Mouse (Mus musculus): Measurements from ENCODE around the gene Sorcs2. TPM values are rescaled to one million over a fixed set of nuclear protein-coding genes. Genes with fewer than 3 reads are reported as not detected.
A peak's percentile ranks its signal among the peaks of the same experiment; 100 is the strongest.
"Not testable (repeated sequence)": the region's sequence is repeated elsewhere in the genome, so short reads cannot be mapped to it uniquely, and the experiment has no call there.

Sorcs2 gene
- polyA plus RNA-seq, 1 experiment from 2014 or later, result 6.5 TPM

- ATAC-seq, result no peak
- no peak overlapping the region for H3K4me3 ChIP-seq
- H3K27me3 ChIP-seq, result no peaks in the 10 kb centered on the region
- H3K36me3 ChIP-seq (ENCODE audit: poor library complexity, severe bottlenecking), result no peaks in the 10 kb centered on the region
- H3K4me2 ChIP-seq, result no peak overlapping the region
- no peaks in the 10 kb centered on the region for H3K4me1 ChIP-seq
- H3K9me3 ChIP-seq (replicated peaks), result no peaks in the 10 kb centered on the region
- no peak overlapping the region for H3K9ac ChIP-seq
- no peak overlapping the region for H3K27ac ChIP-seq
These were observed 24.8 kb upstream of the Sorcs2 start for GRCm38 (mm10) chr5:36422689-36423088.

- no peak overlapping the region for H3K4me2 ChIP-seq
- H3K9me3 ChIP-seq (replicated peaks), result no peaks in the 10 kb centered on the region
- no peak for ATAC-seq
- H3K9ac ChIP-seq, result no peak overlapping the region
- H3K27ac ChIP-seq, result no peak overlapping the region
- H3K4me3 ChIP-seq, result no peak overlapping the region
- WGBS, result 63% methylated on average over 3 of the region's 3 CpGs
- no peaks in the 10 kb centered on the region for H3K27me3 ChIP-seq
- no peaks in the 10 kb centered on the region for H3K4me1 ChIP-seq
- H3K36me3 ChIP-seq (ENCODE audit: poor library complexity, severe bottlenecking), result no peaks in the 10 kb centered on the region
These were observed 21.9 kb upstream of the Sorcs2 start for GRCm38 (mm10) chr5:36419861-36420260.

GRCm38 (mm10) chr5:36414712-36415331 is 16.9 kb upstream of the Sorcs2 start:
- no peak for ATAC-seq
- Histone ChIP-seq H3K4me1 (no peaks in the 10 kb centered on the region), H3K4me2 (no peak overlapping the region), H3K9me3 (replicated peaks) (no peaks in the 10 kb centered on the region), H3K27ac (no peak overlapping the region), H3K4me3 (no peak overlapping the region), H3K27me3 (no peaks in the 10 kb centered on the region), H3K9ac (no peak overlapping the region), H3K36me3 (ENCODE audit: poor library complexity, severe bottlenecking) (no peaks in the 10 kb centered on the region)
- WGBS, result 82% methylated on average over 6 of the region's 6 CpGs

- ATAC-seq, result no peak
- peak overlapping the region; percentile 18; the same call in 1 of the 2 replicates for H3K4me2 ChIP-seq
These were observed 775 bp upstream of the Sorcs2 start for GRCm38 (mm10) chr5:36398463-36399364.

GRCm38 (mm10) chr5:36397384-36397759 is 567 bp downstream of the Sorcs2 start:
- no peak overlapping the region for H3K27ac ChIP-seq
- under 1% methylated on average over 36 of the region's 36 CpGs for WGBS
- peak overlapping the region; percentile 66 for H3K4me3 ChIP-seq
- no peaks in the 10 kb centered on the region for H3K9me3 ChIP-seq (replicated peaks)
- peaks cover 19% of the 10 kb centered on the region for H3K4me1 ChIP-seq
- peaks cover 37% of the 10 kb centered on the region for H3K27me3 ChIP-seq
- H3K36me3 ChIP-seq (ENCODE audit: poor library complexity, severe bottlenecking), result no peaks in the 10 kb centered on the region
- peak; percentile 11; the same call in 1 of the 2 replicates for ATAC-seq
- H3K9ac ChIP-seq, result peak overlapping the region; percentile 84
- H3K4me2 ChIP-seq, result peak overlapping the region; percentile 98

More at GRCm38 (mm10) chr5:36398463-36399364, 775 bp upstream of the Sorcs2 start:
- H3K9ac ChIP-seq, result no peak overlapping the region
- no peak overlapping the region for H3K4me3 ChIP-seq
- H3K9me3 ChIP-seq (replicated peaks), result no peaks in the 10 kb centered on the region
- no peaks in the 10 kb centered on the region for H3K36me3 ChIP-seq (ENCODE audit: poor library complexity, severe bottlenecking)
- peaks cover 19% of the 10 kb centered on the region for H3K4me1 ChIP-seq
- H3K27ac ChIP-seq, result no peak overlapping the region
- peaks cover 42% of the 10 kb centered on the region for H3K27me3 ChIP-seq
- WGBS, result 6% methylated on average over 18 of the region's 18 CpGs

GRCm38 (mm10) chr5:36396491-36397383 is 1.2 kb downstream of the Sorcs2 start:
- Histone ChIP-seq H3K4me1 (peaks cover 19% of the 10 kb centered on the region), H3K4me2 (peak overlapping the region; percentile 98), H3K36me3 (ENCODE audit: poor library complexity, severe bottlenecking) (no peaks in the 10 kb centered on the region), H3K27me3 (peaks cover 37% of the 10 kb centered on the region), H3K9me3 (replicated peaks) (no peaks in the 10 kb centered on the region), H3K27ac (no peak overlapping the region), H3K9ac (peak overlapping the region; percentile 84), H3K4me3 (peak overlapping the region; percentile 66)
- 5% methylated on average over 18 of the region's 18 CpGs for WGBS
- no peak for ATAC-seq

GRCm38 (mm10) chr5:36396011-36396410 is 1.9 kb downstream of the Sorcs2 start:
- peak overlapping the region; percentile 98; the same call in 1 of the 2 replicates for H3K4me2 ChIP-seq
- peak overlapping the region; percentile 66 for H3K4me3 ChIP-seq
- H3K27me3 ChIP-seq, result peaks cover 33% of the 10 kb centered on the region
- H3K9me3 ChIP-seq (replicated peaks), result no peaks in the 10 kb centered on the region
- peaks cover 19% of the 10 kb centered on the region for H3K4me1 ChIP-seq
- ATAC-seq, result no peak
- WGBS, result 72% methylated on average over 3 of the region's 3 CpGs
- H3K9ac ChIP-seq, result no peak overlapping the region
- H3K27ac ChIP-seq, result no peak overlapping the region
- no peaks in the 10 kb centered on the region for H3K36me3 ChIP-seq (ENCODE audit: poor library complexity, severe bottlenecking)

GRCm38 (mm10) chr5:36394840-36395515 is 3.0 kb downstream of the Sorcs2 start:
- no peaks in the 10 kb centered on the region for H3K9me3 ChIP-seq (replicated peaks)
- peaks cover 26% of the 10 kb centered on the region for H3K27me3 ChIP-seq
- no peak overlapping the region for H3K27ac ChIP-seq
- no peaks in the 10 kb centered on the region for H3K36me3 ChIP-seq (ENCODE audit: poor library complexity, severe bottlenecking)
- no peak for ATAC-seq
- peaks cover 19% of the 10 kb centered on the region for H3K4me1 ChIP-seq
- H3K4me3 ChIP-seq, result no peak overlapping the region
- 0 out of 2 replicates have a peak overlapping the region, but pooled peaks have one; percentile 13 for H3K4me2 ChIP-seq
- 43% methylated on average over 11 of the region's 11 CpGs for WGBS
- no peak overlapping the region for H3K9ac ChIP-seq

- Histone ChIP-seq H3K4me2 (no peak overlapping the region), H3K4me1 (peaks cover 12% of the 10 kb centered on the region), H3K27me3 (peaks cover 10% of the 10 kb centered on the region), H3K9me3 (replicated peaks) (no peaks in the 10 kb centered on the region), H3K4me3 (no peak overlapping the region), H3K9ac (no peak overlapping the region), H3K27ac (no peak overlapping the region), H3K36me3 (ENCODE audit: poor library complexity, severe bottlenecking) (no peaks in the 10 kb centered on the region)
- ATAC-seq, result no peak
- WGBS, result 80% methylated on average over 4 of the region's 4 CpGs
These were observed 6.2 kb downstream of the Sorcs2 start for GRCm38 (mm10) chr5:36391751-36392150.

- H3K4me2 ChIP-seq; H3K27ac ChIP-seq; H3K9me3 ChIP-seq (replicated peaks); H3K36me3 ChIP-seq (ENCODE audit: poor library complexity, severe bottlenecking); ATAC-seq; H3K27me3 ChIP-seq; H3K4me3 ChIP-seq; H3K9ac ChIP-seq; H3K4me1 ChIP-seq: not testable (repeated sequence)
These were observed 7.4 kb downstream of the Sorcs2 start for GRCm38 (mm10) chr5:36390591-36390927.

GRCm38 (mm10) chr5:36389731-36390590 is 8.0 kb downstream of the Sorcs2 start:
- WGBS, result 77% methylated on average over 9 of the region's 9 CpGs
- no peaks in the 10 kb centered on the region for H3K27me3 ChIP-seq
- no peak overlapping the region for H3K4me2 ChIP-seq
- no peak for ATAC-seq
- H3K4me1 ChIP-seq, result no peaks in the 10 kb centered on the region
- H3K9ac ChIP-seq, result no peak overlapping the region
- no peaks in the 10 kb centered on the region for H3K9me3 ChIP-seq (replicated peaks)
- no peak overlapping the region for H3K4me3 ChIP-seq
- no peak overlapping the region for H3K27ac ChIP-seq
- no peaks in the 10 kb centered on the region for H3K36me3 ChIP-seq (ENCODE audit: poor library complexity, severe bottlenecking)
